Mouse (Mus musculus) embryonic fibroblast, embryonic 13.5 days (primary cell): ENCODE data around the gene Aak1. TPM values are rescaled to one million over a fixed set of nuclear protein-coding genes. Genes with fewer than 3 reads are reported as not detected.

Experiments used
- H3K27ac ChIP-seq: 2 replicates; pipeline ENCODE4 v1.5.1; 2012; ENCODE audit warnings: low read length, control low read depth, inconsistent platforms; ENCODE audit not compliant: insufficient read depth
- H3K4me1 ChIP-seq: 2 replicates; pipeline ENCODE4 v1.6.1; 2011; ENCODE audit warnings: low read length; ENCODE audit not compliant: control insufficient read depth, insufficient read depth
- H3K4me3 ChIP-seq: 2 replicates; pipeline ENCODE4 v1.5.1; 2011; ENCODE audit warnings: mild to moderate bottlenecking, control low read depth, low read length; ENCODE audit not compliant: insufficient read depth
- CTCF ChIP-seq: IDR thresholded peaks from 2 replicates; pipeline ENCODE4 v1.5.1; 2011; ENCODE audit warnings: mild to moderate bottlenecking, control low read depth, low read length, moderate library complexity, borderline replicate concordance; ENCODE audit not compliant: insufficient read depth
- POLR2A ChIP-seq: IDR thresholded peaks from 2 replicates; pipeline ENCODE4 v1.6.1; 2011; ENCODE audit warnings: low read depth, mild to moderate bottlenecking, control low read depth, low read length, moderate library complexity
- polyA plus RNA-seq: library from polyadenylated mRNA; stranded (reverse); fragments of >200 nt; gene quantifications from 2 replicates; pipeline ENCODE4 v1.2.4, GENCODE M21; 2011; ENCODE audit warnings: low read depth; ENCODE audit not compliant: missing spikeins, insufficient read length

Aak1 gene
- polyA plus RNA-seq, 1 experiment, result 73.3 TPM

DNA sequence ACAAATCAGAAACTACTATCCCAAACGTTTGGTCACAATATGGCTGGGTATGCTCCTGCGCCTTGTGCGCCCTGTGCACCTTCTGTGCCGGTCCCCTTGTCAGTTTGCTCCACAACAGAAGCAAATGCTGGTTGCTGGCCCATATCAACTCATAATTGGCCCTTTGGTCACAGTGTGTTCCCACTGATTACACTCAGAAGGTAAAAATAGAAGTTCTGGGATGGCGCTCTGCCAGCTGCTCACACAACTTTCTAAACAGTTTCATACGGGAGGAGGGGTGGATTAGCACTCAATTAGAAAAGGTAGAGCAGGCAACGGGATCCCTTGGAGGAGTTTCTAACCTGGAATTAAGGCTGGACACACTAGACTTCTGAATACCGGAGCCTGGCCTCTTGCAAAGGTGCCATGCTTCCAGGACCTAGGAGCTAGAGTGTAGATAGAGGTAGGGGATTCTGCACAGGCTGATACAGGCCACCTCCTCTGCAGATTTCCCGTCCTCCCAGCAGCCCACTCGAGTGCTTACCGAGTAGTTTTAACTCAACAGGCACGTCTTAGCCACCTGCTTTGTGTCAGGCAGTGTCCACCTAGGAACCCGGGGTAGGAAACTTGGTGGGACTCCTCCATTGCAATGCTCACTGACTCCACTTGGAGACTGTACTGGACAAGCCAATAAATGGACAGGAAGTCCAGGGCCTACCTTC lies 16.4 kb upstream of the Aak1 start:
- no peak for TF ChIP-seq CTCF
- TF ChIP-seq POLR2A, result no peak
- Histone ChIP-seq H3K4me1 (no peaks in the 10 kb centered on the region), H3K4me3 (no peak overlapping the region), H3K27ac (no peak overlapping the region)

DNA sequence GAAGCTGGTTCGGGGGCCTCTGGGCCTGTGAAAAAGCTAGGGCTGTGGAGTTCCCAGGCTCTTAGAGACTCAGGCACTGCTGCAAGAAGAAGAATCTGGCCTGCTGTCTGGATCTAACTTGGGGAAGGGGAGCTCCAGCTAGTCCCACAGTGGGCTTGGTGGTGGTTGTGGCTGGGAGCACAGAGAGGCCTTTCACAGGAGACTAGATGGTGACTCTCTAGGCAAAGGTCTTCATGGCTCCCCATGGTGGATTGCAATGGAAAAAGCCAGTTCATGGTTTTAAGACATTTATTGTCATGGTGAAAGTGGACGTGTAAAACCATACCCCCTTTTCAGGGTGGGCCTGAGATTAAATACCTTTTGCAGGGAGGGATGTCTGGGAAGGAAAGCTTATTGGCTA lies 10.2 kb upstream of the Aak1 start:
- Histone ChIP-seq H3K4me3 (no peak overlapping the region), H3K27ac (no peak overlapping the region), H3K4me1 (0 out of 2 replicates have a peak, but pooled peaks cover 4% of the 10 kb centered on the region)
- no peak for TF ChIP-seq CTCF
- TF ChIP-seq POLR2A, result no peak

DNA sequence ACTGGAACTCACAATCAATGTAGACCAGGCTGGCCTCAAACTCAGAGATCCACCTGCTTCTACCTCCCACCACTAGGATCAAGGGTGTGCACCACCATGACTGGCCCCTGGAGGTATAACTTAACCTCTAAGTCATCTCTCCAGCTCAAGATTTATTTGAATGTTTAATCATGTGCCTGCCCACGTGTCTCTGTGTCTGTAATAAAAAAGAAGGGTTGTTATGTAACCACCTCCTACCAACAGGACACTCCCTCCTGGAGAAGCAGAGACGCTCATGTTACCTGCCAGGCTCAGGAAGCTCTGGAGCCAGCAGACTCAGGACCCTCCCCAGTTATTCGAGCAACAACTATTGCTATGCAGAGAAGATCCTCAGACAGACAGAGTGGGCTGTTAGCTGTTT lies 7.4 kb upstream of the Aak1 start:
- no peak overlapping the region for H3K27ac ChIP-seq
- no peak for TF ChIP-seq CTCF
- no peak for TF ChIP-seq POLR2A
- no peak overlapping the region for H3K4me3 ChIP-seq
- H3K4me1 ChIP-seq, result 0 out of 2 replicates have a peak, but pooled peaks cover 4% of the 10 kb centered on the region

DNA sequence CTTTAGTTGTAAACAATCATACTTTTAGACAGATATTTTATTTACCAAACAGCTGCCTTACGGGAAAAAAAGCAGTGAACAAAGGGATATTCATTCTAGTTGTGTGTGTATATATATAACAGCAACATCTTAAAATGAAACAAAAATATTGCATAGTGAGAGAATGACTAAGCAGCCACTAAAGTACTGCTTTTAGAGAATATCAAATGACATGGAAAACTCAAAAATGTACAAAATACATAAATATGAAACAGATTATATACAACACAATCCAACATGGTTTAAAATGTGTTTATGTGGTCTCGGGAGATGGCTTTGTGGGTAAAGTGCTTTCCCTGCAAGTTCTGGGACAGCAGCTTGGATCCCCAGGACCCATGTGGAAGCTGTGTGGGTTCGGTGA lies 5.7 kb upstream of the Aak1 start:
- Histone ChIP-seq H3K4me1 (0 out of 2 replicates have a peak, but pooled peaks cover 4% of the 10 kb centered on the region), H3K27ac (peak overlapping the region; percentile 16; the same call in 1 of the 2 replicates), H3K4me3 (no peak overlapping the region)
- TF ChIP-seq CTCF, result no peak
- no peak for TF ChIP-seq POLR2A

DNA sequence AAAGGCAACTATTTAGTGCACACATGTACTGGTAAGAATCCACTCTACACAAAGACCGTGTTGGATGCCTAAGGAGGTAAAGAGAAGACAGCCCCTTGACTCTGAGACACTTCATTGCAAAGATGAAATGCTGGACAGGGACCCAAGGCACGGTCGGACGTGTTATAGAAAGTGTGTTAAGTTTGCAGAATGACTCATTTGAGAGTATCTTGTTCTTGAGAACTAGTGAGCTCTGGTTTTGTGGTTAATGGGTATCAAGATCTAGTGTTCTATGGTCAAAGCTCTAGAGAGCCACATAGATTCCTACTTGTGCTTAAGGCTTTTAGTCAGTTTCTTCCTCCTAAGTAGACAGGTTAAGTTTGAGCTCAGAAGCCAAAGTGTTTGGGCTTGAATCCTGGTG lies 2.9 kb upstream of the Aak1 start:
- no peak for TF ChIP-seq POLR2A
- TF ChIP-seq CTCF, result no peak
- H3K27ac ChIP-seq, result no peak overlapping the region
- H3K4me1 ChIP-seq, result 0 out of 2 replicates have a peak, but pooled peaks cover 4% of the 10 kb centered on the region
- H3K4me3 ChIP-seq, result no peak overlapping the region

- TF ChIP-seq CTCF, result no peak
- no peak for TF ChIP-seq POLR2A
- peaks cover 10% of the 10 kb centered on the region for H3K4me1 ChIP-seq
- no peak overlapping the region for H3K4me3 ChIP-seq
- H3K27ac ChIP-seq, result no peak overlapping the region
Observed at GRCm38 (mm10) chr6:86847816-86848215, 1.5 kb upstream of the Aak1 start.

DNA sequence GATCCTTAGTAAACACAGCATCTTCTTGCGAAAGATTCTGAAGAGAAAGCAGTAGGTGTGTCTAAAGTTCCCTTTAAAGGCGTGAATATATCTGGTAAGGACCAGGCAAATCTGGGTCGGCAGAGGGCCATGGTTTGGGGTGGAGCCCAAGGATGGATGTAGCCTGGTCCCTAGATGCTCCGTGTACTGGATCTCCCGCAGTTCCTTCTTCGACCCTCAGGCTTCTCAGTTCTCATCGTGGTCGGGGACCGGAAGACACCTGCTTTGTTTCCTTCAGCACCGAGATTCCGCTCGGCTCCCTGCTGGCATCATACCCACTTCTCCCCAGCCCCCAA lies 770 bp upstream of the Aak1 start:
- Histone ChIP-seq H3K4me3 (peak overlapping the region; percentile 76), H3K4me1 (peaks cover 10% of the 10 kb centered on the region), H3K27ac (no peak overlapping the region)
- no peak for TF ChIP-seq CTCF
- no peak for TF ChIP-seq POLR2A

DNA sequence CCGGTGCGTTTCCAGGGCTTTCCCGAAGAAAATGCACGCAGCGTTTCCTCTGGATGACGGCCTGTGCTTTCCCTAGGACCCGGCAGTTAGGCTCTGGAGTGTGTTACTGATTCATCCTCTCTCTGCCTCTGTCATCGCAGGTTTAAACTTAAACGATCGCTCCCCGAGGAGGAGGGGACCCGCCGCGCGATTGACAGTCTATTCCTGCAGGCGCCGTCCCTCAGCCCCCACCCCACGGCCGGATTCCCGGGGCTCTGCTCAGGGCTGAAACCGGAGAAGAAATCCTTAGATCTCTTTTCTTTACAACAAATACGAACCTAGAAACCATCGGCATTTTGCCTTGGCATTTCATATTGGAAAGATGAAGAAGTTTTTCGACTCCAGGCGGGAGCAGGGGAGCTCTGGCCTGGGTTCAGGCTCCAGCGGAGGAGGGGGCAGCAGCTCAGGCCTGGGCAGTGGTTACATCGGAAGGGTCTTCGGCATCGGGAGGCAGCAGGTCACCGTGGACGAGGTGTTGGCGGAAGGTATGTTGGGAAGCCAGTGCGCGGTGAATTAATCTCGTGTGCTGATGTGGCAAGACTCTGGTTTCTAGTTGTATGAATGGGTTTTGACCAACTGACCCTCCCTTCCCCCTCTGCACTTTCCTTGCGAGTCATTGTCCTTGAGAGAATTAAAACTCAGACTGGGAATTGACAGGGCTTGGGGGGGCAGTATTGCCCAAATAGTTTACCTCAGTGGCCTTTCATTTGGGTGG lies 552 bp downstream of the Aak1 start:
- H3K4me1 ChIP-seq, result peaks cover 11% of the 10 kb centered on the region
- H3K4me3 ChIP-seq, result peak overlapping the region; percentile 76
- peak overlapping the region; percentile 39 for H3K27ac ChIP-seq
- TF ChIP-seq CTCF, result no peak
- TF ChIP-seq POLR2A, result 0 out of 2 replicates have a peak, but pooled peaks have one; percentile 3

GRCm38 (mm10) chr6:86850588-86850987 lies 1.3 kb downstream of the Aak1 start:
- peaks cover 11% of the 10 kb centered on the region for H3K4me1 ChIP-seq
- TF ChIP-seq CTCF (no peak), POLR2A (no peak)
- H3K4me3 ChIP-seq, result peak overlapping the region; percentile 76
- H3K27ac ChIP-seq, result peak overlapping the region; percentile 39

DNA sequence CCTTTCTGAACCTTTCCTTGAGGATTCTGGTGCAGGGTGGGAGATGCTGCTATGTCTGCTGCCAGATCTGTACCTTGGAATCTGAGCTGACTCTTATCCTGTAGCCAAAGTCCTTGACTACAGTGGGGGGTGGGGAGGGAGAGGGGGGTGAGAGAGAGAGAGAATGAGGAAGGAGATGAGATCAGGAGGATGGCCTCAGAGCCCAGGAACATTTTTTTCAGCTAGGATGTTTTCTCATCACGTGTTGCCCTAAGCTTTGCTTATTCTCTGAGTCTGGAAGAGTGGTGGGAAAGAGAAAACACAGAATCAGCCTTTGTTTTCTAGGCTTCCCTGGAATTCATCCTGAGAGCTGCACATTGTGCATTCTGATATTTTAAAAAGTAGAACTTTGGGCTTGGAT lies 2.2 kb downstream of the Aak1 start:
- H3K4me1 ChIP-seq, result peaks cover 11% of the 10 kb centered on the region
- peak overlapping the region; percentile 27; the same call in 1 of the 2 replicates for H3K27ac ChIP-seq
- peak overlapping the region; percentile 76 for H3K4me3 ChIP-seq
- no peak for TF ChIP-seq POLR2A
- no peak for TF ChIP-seq CTCF
